Mouse (Mus musculus) ES-Bruce4 (cell line): Measurements from ENCODE around the gene Armh4. TPM values are rescaled to one million over a fixed set of nuclear protein-coding genes. Genes with fewer than 3 reads are reported as not detected.
"Not testable (repeated sequence)": the region's sequence is repeated elsewhere in the genome, so short reads cannot be mapped to it uniquely, and the experiment has no call there.

Experiments used
- H3K27ac ChIP-seq: 2 replicates; pipeline ENCODE4 v1.5.1; 2012; ENCODE audit warnings: low read length, inconsistent platforms; ENCODE audit not compliant: insufficient read depth
- H3K27me3 ChIP-seq: 2 replicates; pipeline ENCODE4 v1.6.1; 2012; ENCODE audit warnings: mild to moderate bottlenecking, low read length, inconsistent platforms; ENCODE audit not compliant: control insufficient read depth, poor library complexity, insufficient read depth, severe bottlenecking
- H3K36me3 ChIP-seq: 2 replicates; pipeline ENCODE4 v1.6.1; 2012; ENCODE audit warnings: inconsistent platforms, mild to moderate bottlenecking, low read length, moderate library complexity; ENCODE audit not compliant: control insufficient read depth, poor library complexity, insufficient read depth, severe bottlenecking
- H3K4me1 ChIP-seq: one replicate; pipeline ENCODE4 v1.8.1; 2011; ENCODE audit warnings: low read length; ENCODE audit not compliant: control insufficient read depth, insufficient read depth
- H3K4me3 ChIP-seq: 2 replicates; pipeline ENCODE4 v1.5.1; 2011; ENCODE audit warnings: low read depth, mild to moderate bottlenecking, low read length
- H3K9ac ChIP-seq: 2 replicates; pipeline ENCODE4 v1.6.1; 2012; ENCODE audit warnings: low read depth, mild to moderate bottlenecking, inconsistent platforms; ENCODE audit not compliant: poor library complexity, severe bottlenecking
- H3K9me3 ChIP-seq: replicated peaks from 2 replicates; pipeline ENCODE4 v1.6.1; 2012; ENCODE audit warnings: mild to moderate bottlenecking, low read length, inconsistent platforms; ENCODE audit not compliant: control insufficient read depth, poor library complexity, insufficient read depth, severe bottlenecking
- CTCF ChIP-seq: IDR thresholded peaks from one replicate; pipeline ENCODE4 v1.8.1; 2011; ENCODE audit warnings: low read depth, low read length
- EP300 ChIP-seq: IDR thresholded peaks from 2 replicates; pipeline ENCODE4 v1.6.1; 2011; ENCODE audit warnings: low read depth, low read length; ENCODE audit not compliant: insufficient read depth
- POLR2A ChIP-seq: IDR thresholded peaks from one replicate; pipeline ENCODE4 v1.8.1; 2011; ENCODE audit warnings: low read length; ENCODE audit not compliant: insufficient read depth
- polyA plus RNA-seq: library from polyadenylated mRNA; stranded (reverse); fragments of >200 nt; gene quantifications from 2 replicates; pipeline ENCODE4 v1.2.4, GENCODE M21; 2011; ENCODE audit warnings: low read depth; ENCODE audit not compliant: missing spikeins, insufficient read depth, insufficient read length

The Armh4 gene
- 17.0 and 17.9 TPM in 2 replicates for polyA plus RNA-seq

GRCm38 (mm10) chr14:49782715-49783531 is at the start of gene Armh4:
Gene Armh4 (minus strand): TSS chr14:49783383.
- TF ChIP-seq CTCF (no peak), POLR2A (no peak), EP300 (no peak)
- Histone ChIP-seq H3K27me3 (no peaks in the 10 kb centered on the region), H3K36me3 (no peaks in the 10 kb centered on the region), H3K9me3 (no peaks in the 10 kb centered on the region), H3K4me1 (no peaks in the 10 kb centered on the region), H3K9ac (0 out of 2 replicates have a peak within 1 kb of the TSS, but pooled peaks have one; percentile 33), H3K4me3 (peak within 1 kb of the TSS; percentile 86), H3K27ac (0 out of 2 replicates have a peak within 1 kb of the TSS, but pooled peaks have one; percentile 17)

GRCm38 (mm10) chr14:49829192-49830171 is 46.3 kb upstream of the Armh4 start:
- Histone ChIP-seq H3K9ac (no peak overlapping the region), H3K4me3 (peak overlapping the region; percentile 47), H3K4me1 (peaks cover 5% of the 10 kb centered on the region), H3K36me3 (no peaks in the 10 kb centered on the region), H3K27me3 (no peaks in the 10 kb centered on the region), H3K27ac (peak overlapping the region; percentile 81), H3K9me3 (no peaks in the 10 kb centered on the region)
- TF ChIP-seq POLR2A: no peak
- peak; percentile 62; the same call in 1 of the 2 replicates for TF ChIP-seq EP300

- Histone ChIP-seq H3K9me3 (peaks cover 21% of the 10 kb centered on the region), H3K27ac (peak overlapping the region; percentile 84)
- not testable (repeated sequence) for H3K9ac ChIP-seq, H3K27me3 ChIP-seq, H3K36me3 ChIP-seq, H3K4me3 ChIP-seq, H3K4me1 ChIP-seq
- peak; percentile 77 for TF ChIP-seq EP300
Measured at GRCm38 (mm10) chr14:49819721-49820440, 36.7 kb upstream of the Armh4 start.

GRCm38 (mm10) chr14:49818713-49819208 is 35.6 kb upstream of the Armh4 start:
- TF ChIP-seq EP300: peak; percentile 96
- peak overlapping the region; percentile 97 for H3K27ac ChIP-seq
- H3K4me1 ChIP-seq, H3K36me3 ChIP-seq, H3K27me3 ChIP-seq, H3K4me3 ChIP-seq, H3K9ac ChIP-seq: not testable (repeated sequence)
- peaks cover 32% of the 10 kb centered on the region for H3K9me3 ChIP-seq

- H3K27ac ChIP-seq, H3K4me3 ChIP-seq, H3K27me3 ChIP-seq, H3K9ac ChIP-seq, H3K36me3 ChIP-seq, H3K4me1 ChIP-seq: not testable (repeated sequence)
- H3K9me3 ChIP-seq: peaks cover 70% of the 10 kb centered on the region
Measured at GRCm38 (mm10) chr14:49812966-49813365, 29.8 kb upstream of the Armh4 start.

GRCm38 (mm10) chr14:49805051-49805450 is 21.9 kb upstream of the Armh4 start:
- H3K9me3 ChIP-seq: peaks cover 26% of the 10 kb centered on the region
- H3K36me3 ChIP-seq, H3K9ac ChIP-seq, H3K4me3 ChIP-seq, H3K27me3 ChIP-seq, H3K27ac ChIP-seq, H3K4me1 ChIP-seq: not testable (repeated sequence)
